Mouse (Mus musculus) urinary bladder, postnatal 10 days (tissue): ENCODE data around the gene Gm20916.
"Not testable (repeated sequence)": the region's sequence is repeated elsewhere in the genome, so short reads cannot be mapped to it uniquely, and the experiment has no call there.

Source experiments
- DNase-seq: peaks from one replicate; pipeline ENCODE4 v3.0.0; 2022; ENCODE audit warnings: low spot score

Gene Gm20916

GRCm38 (mm10) chrY:79319265-79319664 lies at the start of gene Gm20916:
Gene Gm20916 (plus strand): TSS chrY:79319565.
- not testable (repeated sequence) for DNase-seq
